Mouse (Mus musculus) limb, embryonic 11.5 days (tissue): ENCODE data around the gene Paqr4. TPM values are rescaled to one million over a fixed set of nuclear protein-coding genes. Genes with fewer than 3 reads are reported as not detected.

ENCODE experiments used
- ATAC-seq: fragments of 200-750 bp; cut with Nextera tagmentation; 2 replicates; pipeline ENCODE4 v1.8.0; 2017; ENCODE audit warnings: low read depth; ENCODE audit not compliant: insufficient number of reproducible peaks, low FRiP score, low TSS enrichment
- DNase-seq: peaks from one replicate; pipeline ENCODE4 v3.0.0-alpha.2; 2015; ENCODE audit warnings: low spot score
- H3K27ac ChIP-seq: fragments of 300-500 bp; sonication (generic); replicated peaks from 2 replicates; pipeline ENCODE4 v1.5.1; 2014; ENCODE audit warnings: low read depth, mild to moderate bottlenecking, low read length
- H3K27me3 ChIP-seq: fragments of 300-500 bp; sonication (generic); 2 replicates; pipeline ENCODE4 v1.6.1; 2014; ENCODE audit warnings: mild to moderate bottlenecking, low read length, mixed read lengths; ENCODE audit not compliant: control insufficient read depth, insufficient read depth
- H3K36me3 ChIP-seq: fragments of 300-500 bp; sonication (generic); 2 replicates; pipeline ENCODE4 v1.6.1; 2014; ENCODE audit warnings: mild to moderate bottlenecking, low read length, moderate library complexity, mixed read lengths; ENCODE audit not compliant: control insufficient read depth, insufficient read depth
- H3K4me1 ChIP-seq: fragments of 300-500 bp; sonication (generic); 2 replicates; pipeline ENCODE4 v1.6.1; 2014; ENCODE audit warnings: low read length, mixed read lengths; ENCODE audit not compliant: control insufficient read depth, insufficient read depth
- H3K4me2 ChIP-seq: fragments of 300-500 bp; sonication (generic); 2 replicates; pipeline ENCODE4 v1.6.1; 2014; ENCODE audit warnings: low read depth, mild to moderate bottlenecking, moderate library complexity; ENCODE audit not compliant: severe bottlenecking
- H3K4me3 ChIP-seq: fragments of 300-500 bp; sonication (generic); 2 replicates; pipeline ENCODE4 v1.5.1; 2014; ENCODE audit warnings: low read depth, low read length
- H3K9ac ChIP-seq: fragments of 300-500 bp; sonication (generic); 2 replicates; pipeline ENCODE4 v1.6.1; 2014; ENCODE audit warnings: mild to moderate bottlenecking, low read length
- H3K9me3 ChIP-seq: fragments of 300-500 bp; sonication (generic); 2 replicates; pipeline ENCODE4 v1.6.1; 2016; ENCODE audit warnings: low read length; ENCODE audit not compliant: control insufficient read depth
- WGBS: fragments of 180-500 bp; shearing (Covaris S2); extraction: QIAGEN DNeasy Blood & Tissue Kit; methylation state at CpG from one replicate; pipeline ENCODE4 v1.1.7; 2014; 5-methylcytosine and 5-hydroxymethylcytosine counted together
- polyA plus RNA-seq: library from polyadenylated mRNA; unstranded; fragments of >200 nt; fragmentation: Nextera tagmentation; extraction: Ambion mirVana; gene quantifications from 2 replicates; pipeline ENCODE4 v1.2.1, GENCODE M21; 2014

Gene Paqr4
- polyA plus RNA-seq, 1 experiment from 2014 or later = 7.7 TPM

DNA sequence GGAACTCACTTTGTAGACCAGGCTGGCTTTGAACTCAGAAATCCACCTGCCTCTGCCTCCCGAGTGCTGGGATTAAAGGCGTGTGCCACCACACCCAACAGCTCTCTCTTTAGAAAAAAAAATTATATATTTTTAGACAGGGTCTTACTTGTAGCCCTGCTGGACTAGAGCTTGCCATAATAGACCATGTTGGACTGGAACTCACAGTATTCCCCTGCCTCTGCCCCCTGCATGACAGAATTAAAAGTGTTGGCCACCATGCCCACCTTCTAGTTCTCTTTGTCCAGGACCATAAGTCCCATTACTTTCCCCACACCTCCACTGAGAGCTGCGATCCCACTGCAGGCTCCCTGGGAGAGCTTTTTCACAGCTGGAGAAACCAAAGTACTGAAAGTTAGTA lies 6.8 kb upstream of the Paqr4 start:
- 77% methylated on average over 3 of the region's 3 CpGs for WGBS

DNA sequence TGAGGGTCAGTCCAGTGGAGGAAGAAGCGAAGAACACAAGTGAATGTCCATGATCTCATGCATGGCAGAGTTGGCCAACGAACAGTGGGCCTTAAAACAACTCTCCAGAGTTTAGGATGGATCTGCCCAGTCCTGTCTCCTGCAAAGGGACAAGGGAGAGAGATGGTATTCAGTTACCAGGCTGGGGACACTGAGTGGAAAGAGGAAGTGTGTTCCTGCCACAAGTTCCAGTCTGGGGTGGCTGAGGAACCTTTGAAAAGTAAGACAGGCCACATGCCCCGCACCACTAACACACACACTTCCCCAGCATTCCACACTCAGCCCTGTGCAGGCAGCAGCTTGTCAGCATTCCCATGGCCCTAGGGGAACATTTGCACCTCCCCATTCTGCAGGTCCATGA lies 6.1 kb upstream of the Paqr4 start:
- no peak for DNase-seq
- Histone ChIP-seq H3K4me3 (no peak overlapping the region), H3K27me3 (peaks cover 57% of the 10 kb centered on the region), H3K9ac (no peak overlapping the region), H3K27ac (no peak overlapping the region), H3K9me3 (peaks cover under 1% of the 10 kb centered on the region; the same call in 1 of the 2 replicates), H3K36me3 (no peaks in the 10 kb centered on the region), H3K4me1 (peaks cover 19% of the 10 kb centered on the region), H3K4me2 (no peak overlapping the region)
- 87% methylated on average over 3 of the region's 3 CpGs for WGBS
- ATAC-seq = no peak

More for the DNA sequence above, 6.8 kb upstream of the Paqr4 start:
- Histone ChIP-seq H3K27ac (no peak overlapping the region), H3K9ac (no peak overlapping the region), H3K9me3 (no peaks in the 10 kb centered on the region; the same call in 1 of the 2 replicates), H3K27me3 (peaks cover 50% of the 10 kb centered on the region), H3K4me1 (peaks cover 15% of the 10 kb centered on the region), H3K4me3 (no peak overlapping the region), H3K36me3 (peaks cover 3% of the 10 kb centered on the region; the same call in 1 of the 2 replicates), H3K4me2 (no peak overlapping the region)
- no peak for DNase-seq
- no peak for ATAC-seq

DNA sequence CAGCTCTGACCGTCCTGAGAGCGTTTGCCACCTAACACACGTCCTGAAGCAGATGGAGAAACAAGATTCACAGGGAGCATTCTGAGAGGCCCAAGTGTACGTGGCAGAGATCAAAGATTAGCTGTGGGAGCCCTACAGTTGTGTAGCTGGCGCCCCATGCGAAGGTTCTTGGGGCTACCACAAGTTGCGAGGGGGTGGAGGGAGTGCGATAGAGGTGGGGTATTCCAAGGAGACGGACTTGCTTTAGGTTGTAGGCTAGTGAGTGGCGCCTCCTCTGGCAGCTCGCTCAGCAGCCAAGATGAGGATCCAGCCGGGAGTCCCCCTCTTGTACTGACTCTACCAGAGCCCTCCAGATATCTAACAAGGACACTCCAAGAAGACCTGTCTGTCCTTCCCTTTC lies 5.6 kb upstream of the Paqr4 start:
- ATAC-seq (no peak), DNase-seq (peak; percentile 44)
- H3K4me3 ChIP-seq = peak overlapping the region; percentile 26; the same call in 1 of the 2 replicates

DNA sequence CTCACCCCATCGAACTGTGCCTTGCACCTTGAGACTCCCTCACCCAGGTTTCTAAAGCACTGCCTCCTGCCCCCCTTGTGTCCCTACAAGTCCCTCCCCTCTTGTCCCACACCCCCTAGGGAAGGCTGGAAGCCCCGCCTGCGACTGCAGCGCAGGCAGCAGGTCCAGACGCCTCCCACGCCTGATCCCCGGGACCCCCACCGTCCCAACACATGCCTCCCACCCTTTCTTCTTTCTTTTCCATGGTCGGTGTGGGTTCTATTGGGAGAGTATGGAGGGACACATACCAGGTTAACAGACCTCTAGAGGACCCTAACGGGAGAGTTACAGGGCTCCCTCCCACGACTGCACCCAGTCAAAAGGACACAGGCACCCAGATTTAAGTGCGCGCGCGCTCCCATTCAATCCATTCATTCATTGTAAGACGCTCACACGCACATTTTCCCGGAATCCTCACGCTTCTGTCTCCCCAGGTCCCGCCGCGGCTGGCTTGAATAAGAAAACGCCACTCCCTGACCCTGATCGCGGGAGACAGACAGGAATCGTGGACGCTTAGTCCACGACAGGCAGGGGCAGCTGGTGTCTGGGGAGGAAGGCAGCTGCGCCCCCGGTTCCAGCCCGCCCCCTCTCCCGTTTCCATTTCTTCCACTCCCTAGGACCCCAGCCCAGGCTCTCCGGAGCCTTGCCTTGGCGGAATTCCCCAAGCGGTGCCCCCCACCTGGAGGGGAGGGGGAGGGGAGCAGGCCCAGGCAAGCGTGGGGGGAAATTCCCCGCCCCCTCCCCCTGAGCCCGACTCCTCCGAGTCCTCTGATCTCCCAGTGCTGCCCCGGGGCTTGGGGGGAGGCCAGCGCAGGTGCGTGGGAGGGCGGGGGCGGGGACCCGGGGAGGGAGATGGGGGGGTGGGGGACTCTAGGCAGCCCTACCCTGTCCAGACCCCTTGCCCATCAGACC lies 4.9 kb upstream of the Paqr4 start, which contains the start of gene Kremen2:
Gene Kremen2 (minus strand): TSS at position 533 of the 951 bp plus-strand sequence.
- Histone ChIP-seq H3K9me3 (peaks cover 4% of the 10 kb centered on the region; the same call in 1 of the 2 replicates), H3K4me3 (peak within 1 kb of the TSS; percentile 26), H3K36me3 (no peaks in the 10 kb centered on the region), H3K9ac (peak within 1 kb of the TSS; percentile 37), H3K4me1 (peaks cover 19% of the 10 kb centered on the region), H3K4me2 (peak within 1 kb of the TSS; percentile 62), H3K27ac (no peak within 1 kb of the TSS), H3K27me3 (peaks cover 68% of the 10 kb centered on the region)
- ATAC-seq = peak; percentile 27; the same call in 1 of the 2 replicates
- peak; percentile 48 for DNase-seq
- WGBS = under 1% methylated on average over 42 of the region's 45 CpGs

More for the DNA sequence above, 5.6 kb upstream of the Paqr4 start:
- WGBS = 5% methylated on average over 12 of the region's 12 CpGs
- Histone ChIP-seq H3K4me1 (peaks cover 19% of the 10 kb centered on the region), H3K9ac (no peak overlapping the region; the same call in 1 of the 2 replicates), H3K27me3 (peaks cover 61% of the 10 kb centered on the region), H3K36me3 (no peaks in the 10 kb centered on the region), H3K4me2 (peak overlapping the region; percentile 62), H3K9me3 (peaks cover 4% of the 10 kb centered on the region; the same call in 1 of the 2 replicates), H3K27ac (no peak overlapping the region)

DNA sequence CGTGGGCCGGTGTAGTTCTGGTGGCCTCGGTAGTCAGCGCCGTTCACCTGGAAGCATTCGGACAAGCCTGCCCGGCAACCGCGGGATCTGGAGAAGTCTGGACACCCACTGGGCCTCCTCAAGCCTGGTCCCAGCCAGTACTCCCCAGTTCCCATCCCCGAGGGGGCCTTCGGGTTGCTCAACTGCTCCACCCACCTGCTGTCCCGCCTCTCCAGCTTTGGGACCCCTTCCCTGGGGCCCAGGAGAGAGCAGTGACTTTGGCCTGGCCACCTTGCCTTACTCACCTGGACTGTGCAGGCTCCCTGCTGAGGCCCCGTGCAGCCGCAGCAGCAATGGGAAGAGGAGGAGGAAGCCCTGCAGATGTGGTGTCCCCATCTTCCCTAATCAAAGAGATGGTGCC lies 4.0 kb upstream of the Paqr4 start:
- Histone ChIP-seq H3K36me3 (no peaks in the 10 kb centered on the region), H3K27me3 (peaks cover 76% of the 10 kb centered on the region), H3K4me2 (peak overlapping the region; percentile 25), H3K4me1 (peaks cover 21% of the 10 kb centered on the region), H3K9me3 (peaks cover 4% of the 10 kb centered on the region; the same call in 1 of the 2 replicates), H3K4me3 (peak overlapping the region; percentile 26; the same call in 1 of the 2 replicates), H3K9ac (no peak overlapping the region), H3K27ac (no peak overlapping the region)
- WGBS = 13% methylated on average over 10 of the region's 14 CpGs
- no peak for DNase-seq
- no peak for ATAC-seq

DNA sequence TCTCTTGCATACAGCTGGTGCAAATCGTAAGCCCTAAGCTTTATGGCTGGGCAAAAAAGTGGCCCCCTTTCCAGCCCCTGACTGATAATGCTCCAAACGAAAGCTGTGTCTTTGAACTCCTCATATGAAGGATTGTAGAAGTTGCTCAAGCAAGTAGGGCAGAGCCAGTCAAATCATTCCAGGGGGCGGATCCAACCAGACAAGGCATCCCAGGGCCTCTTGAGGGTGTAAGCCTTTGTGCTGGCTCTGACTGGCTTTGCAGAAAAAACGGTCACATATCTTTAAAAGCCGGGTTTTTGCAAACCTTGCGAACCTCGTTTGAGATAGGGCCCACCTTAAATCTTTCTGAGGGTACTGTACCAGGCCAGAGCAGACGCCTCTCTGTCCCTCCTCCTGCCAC lies 3.4 kb upstream of the Paqr4 start:
- H3K9ac ChIP-seq = no peak overlapping the region
- DNase-seq = no peak

DNA sequence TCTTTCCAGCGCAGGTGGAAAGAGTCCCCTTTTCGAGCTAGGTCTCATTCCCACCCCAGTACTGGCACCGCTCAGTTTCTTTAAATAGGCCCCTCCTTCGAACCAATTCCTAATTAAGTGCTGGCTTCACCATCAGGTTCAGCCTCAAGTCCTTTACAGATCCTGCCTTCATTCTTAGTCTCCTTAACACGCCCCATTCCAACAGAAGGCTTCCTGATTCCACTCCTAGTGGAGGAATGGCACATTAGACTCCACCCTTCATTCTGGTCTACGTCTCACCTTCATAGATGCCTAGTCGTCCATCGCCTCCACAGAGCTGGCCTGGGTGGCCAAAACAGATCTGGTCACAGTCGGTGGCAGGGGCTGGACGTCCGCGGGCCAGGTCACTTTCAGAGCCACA lies 2.3 kb upstream of the Paqr4 start:
- Histone ChIP-seq H3K9ac (no peak overlapping the region), H3K27me3 (peaks cover 93% of the 10 kb centered on the region), H3K27ac (no peak overlapping the region), H3K4me1 (peaks cover 22% of the 10 kb centered on the region), H3K9me3 (peaks cover 4% of the 10 kb centered on the region; the same call in 1 of the 2 replicates), H3K36me3 (no peaks in the 10 kb centered on the region), H3K4me3 (no peak overlapping the region), H3K4me2 (peak overlapping the region; percentile 34)
- ATAC-seq (no peak), DNase-seq (no peak)
- WGBS = 62% methylated on average over 12 of the region's 12 CpGs

More for the DNA sequence above, 3.4 kb upstream of the Paqr4 start:
- Histone ChIP-seq H3K9me3 (peaks cover 4% of the 10 kb centered on the region; the same call in 1 of the 2 replicates), H3K4me2 (peak overlapping the region; percentile 4; the same call in 1 of the 2 replicates), H3K36me3 (no peaks in the 10 kb centered on the region), H3K27ac (no peak overlapping the region), H3K4me3 (no peak overlapping the region), H3K4me1 (peaks cover 22% of the 10 kb centered on the region), H3K27me3 (peaks cover 81% of the 10 kb centered on the region)
- WGBS = 14% methylated on average over 8 of the region's 8 CpGs
- no peak for ATAC-seq

DNA sequence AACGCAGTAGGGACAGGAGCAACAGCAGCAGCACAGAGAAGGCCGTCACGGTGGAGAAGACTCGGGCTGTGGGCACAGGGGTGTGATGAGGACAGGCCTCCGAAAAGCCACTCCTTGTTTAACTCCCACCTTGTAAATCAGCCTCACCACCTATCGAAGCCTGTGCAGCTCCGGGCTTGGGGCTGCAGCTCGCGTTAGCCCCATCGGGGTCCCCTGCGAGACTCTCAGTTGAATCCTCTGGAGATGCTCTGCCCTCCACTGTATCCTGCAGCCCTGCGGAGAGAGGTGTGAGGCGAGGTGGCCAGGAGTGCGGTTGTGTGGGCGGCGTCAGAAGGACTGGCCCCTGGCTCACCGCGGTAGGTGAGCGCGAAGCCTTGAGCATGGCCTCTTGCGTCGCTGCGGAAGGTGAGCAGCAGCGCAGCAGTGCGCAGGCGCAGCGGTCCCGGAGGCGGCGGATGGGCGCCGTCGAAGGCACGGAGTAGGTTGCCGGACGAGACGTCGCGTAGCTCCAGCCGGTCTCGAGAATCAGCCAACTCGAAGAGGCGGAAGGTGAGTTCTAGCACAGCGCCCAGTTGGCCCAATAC lies 1.6 kb upstream of the Paqr4 start:
- 8% methylated on average over 44 of the region's 44 CpGs for WGBS
- no peak for ATAC-seq
- peaks cover 96% of the 10 kb centered on the region for H3K27me3 ChIP-seq
- H3K9me3 ChIP-seq = peaks cover 4% of the 10 kb centered on the region; the same call in 1 of the 2 replicates
- H3K9ac ChIP-seq = no peak overlapping the region
- peak overlapping the region; percentile 34; the same call in 1 of the 2 replicates for H3K4me2 ChIP-seq
- peak overlapping the region; percentile 15 for H3K4me3 ChIP-seq
- H3K36me3 ChIP-seq = no peaks in the 10 kb centered on the region
- H3K4me1 ChIP-seq = peaks cover 22% of the 10 kb centered on the region
- DNase-seq = no peak
- H3K27ac ChIP-seq = no peak overlapping the region
